Mouse (Mus musculus) lung, postnatal 0 days (tissue): ENCODE data around the gene Slc22a23.

ENCODE experiments used
- CTCF ChIP-seq: IDR thresholded peaks from 2 replicates; pipeline ENCODE4 v1.5.1; 2016; ENCODE audit warnings: antibody characterized with exemption, mild to moderate bottlenecking
- EP300 ChIP-seq: IDR thresholded peaks from 2 replicates; pipeline ENCODE4 v1.6.1; 2016; ENCODE audit warnings: antibody characterized with exemption, mild to moderate bottlenecking, control low read depth

DNA sequence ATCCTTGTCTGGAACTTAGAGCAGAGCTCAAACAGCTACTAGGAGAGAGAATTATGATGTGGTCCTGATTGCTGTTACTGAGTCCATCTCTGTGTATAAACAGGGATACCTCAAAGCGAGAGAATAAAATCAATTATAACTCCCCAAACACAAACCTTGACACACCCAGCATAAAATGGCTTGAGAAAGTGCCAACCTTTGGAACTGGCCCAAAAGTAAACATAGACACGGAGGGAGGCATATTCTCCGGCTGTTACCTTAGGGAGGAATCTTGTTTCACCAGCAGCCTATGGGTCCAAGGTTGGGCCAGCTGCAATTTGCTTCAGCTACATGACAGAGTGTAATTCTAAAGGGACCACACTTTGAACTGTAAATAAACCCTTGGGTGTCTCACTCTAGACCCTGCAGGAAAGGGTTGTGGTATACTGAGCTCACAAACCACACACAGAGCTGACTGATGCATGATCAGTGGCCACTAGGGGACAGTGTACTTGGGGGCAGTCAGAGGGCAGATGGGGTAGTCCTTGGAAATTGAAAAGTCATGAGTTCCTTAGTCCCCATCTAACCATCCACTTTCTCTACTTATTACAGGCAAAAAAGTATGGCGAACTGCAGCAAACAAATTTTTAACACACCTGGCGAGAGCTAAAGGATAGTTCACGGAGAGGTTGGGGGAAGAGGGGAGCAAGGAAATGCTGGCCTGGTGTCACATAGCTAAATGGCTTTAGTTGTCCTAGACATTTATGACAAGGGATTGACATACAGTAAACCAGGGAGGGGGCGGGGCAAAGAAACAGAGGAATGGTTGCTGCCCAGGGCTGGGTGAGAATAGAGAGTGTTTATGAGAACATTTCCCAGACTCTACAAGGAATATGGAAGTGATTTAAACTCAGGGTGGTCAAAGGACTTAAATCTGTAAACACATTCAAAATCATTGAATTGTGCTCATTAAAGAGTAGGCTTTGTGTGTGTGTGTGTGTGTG lies 45.3 kb downstream of the Slc22a23 start:
- TF ChIP-seq CTCF (peak; percentile 70), EP300 (no peak)
